Mouse (Mus musculus): ENCODE data around the gene Cpne1.

- no peak for TF ChIP-seq CTCF (conservative IDR thresholded peaks at IDR 0.05; ENCODE audit: low read length)
- TF ChIP-seq NANOG (IDR thresholded peaks at IDR 0.05; ENCODE audit: borderline replicate concordance, low read length) = no peak
These were observed 46.4 kb downstream of the Cpne1 start, which contains the start of gene Spag4 for GRCm38 (mm10) chr2:156065099-156066041.
